Mouse (Mus musculus) lung, embryonic 14.5 days (tissue): ENCODE measurements around the gene Pycr2. TPM values are rescaled to one million over a fixed set of nuclear protein-coding genes. Genes with fewer than 3 reads are reported as not detected.
A peak's percentile ranks its signal among the peaks of the same experiment; 100 is the strongest.

ENCODE experiments used
- ATAC-seq: fragments of 200-750 bp; cut with Nextera tagmentation; 2 replicates; pipeline ENCODE4 v1.8.0; 2017; ENCODE audit warnings: mild to moderate bottlenecking, moderate TSS enrichment, moderate library complexity; ENCODE audit not compliant: insufficient read depth
- DNase-seq: peaks from one replicate; pipeline ENCODE4 v3.0.0-alpha.2; 2015
- H3K27ac ChIP-seq: fragments of 300-500 bp; sonication (generic); 2 replicates; pipeline ENCODE4 v1.5.1; 2014; ENCODE audit warnings: low read depth, mild to moderate bottlenecking, moderate library complexity
- H3K27me3 ChIP-seq: fragments of 300-500 bp; sonication (generic); 2 replicates; pipeline ENCODE4 v1.6.1; 2014; ENCODE audit warnings: low read length, control low read depth; ENCODE audit not compliant: insufficient read depth
- H3K36me3 ChIP-seq: fragments of 300-500 bp; sonication (generic); 2 replicates; pipeline ENCODE4 v1.6.1; 2014; ENCODE audit warnings: control low read depth; ENCODE audit not compliant: insufficient read depth
- H3K4me1 ChIP-seq: fragments of 300-500 bp; sonication (generic); 2 replicates; pipeline ENCODE4 v1.6.1; 2014; ENCODE audit warnings: antibody characterized with exemption, control low read depth; ENCODE audit not compliant: insufficient read depth
- H3K4me2 ChIP-seq: fragments of 300-500 bp; sonication (generic); 2 replicates; pipeline ENCODE4 v1.6.1; 2014; ENCODE audit warnings: mild to moderate bottlenecking
- H3K4me3 ChIP-seq: fragments of 300-500 bp; sonication (generic); 2 replicates; pipeline ENCODE4 v1.5.1; 2014; ENCODE audit warnings: low read depth, low read length
- H3K9ac ChIP-seq: fragments of 300-500 bp; sonication (generic); 2 replicates; pipeline ENCODE4 v1.6.1; 2014
- H3K9me3 ChIP-seq: fragments of 300-500 bp; sonication (generic); 2 replicates; pipeline ENCODE4 v1.6.1; 2016; ENCODE audit warnings: low read depth, low read length, control low read depth
- CTCF ChIP-seq: IDR thresholded peaks from 2 replicates; pipeline ENCODE4 v1.5.1; 2016; ENCODE audit warnings: antibody characterized with exemption, low read depth
- WGBS: fragments of 180-500 bp; shearing (Covaris S2); extraction: QIAGEN DNeasy Blood & Tissue Kit; methylation state at CpG from one replicate; pipeline ENCODE4 v1.1.7; 2014; 5-methylcytosine and 5-hydroxymethylcytosine counted together
- polyA plus RNA-seq: library from polyadenylated mRNA; unstranded; fragments of >200 nt; fragmentation: Nextera tagmentation; extraction: Ambion mirVana; gene quantifications from 2 replicates; pipeline ENCODE4 v1.2.1, GENCODE M21; 2014

The Pycr2 gene
- polyA plus RNA-seq, 1 experiment from 2014 or later = 92.5 TPM

- ATAC-seq (peak; percentile 83), DNase-seq (peak; percentile 87)
- H3K27ac ChIP-seq = peak overlapping the region; percentile 68
- WGBS = 29% methylated on average over 20 of the region's 20 CpGs
- H3K36me3 ChIP-seq = peaks cover 18% of the 10 kb centered on the region; the same call in 1 of the 2 replicates
- H3K9ac ChIP-seq = peak overlapping the region; percentile 27
- peak overlapping the region; percentile 56 for H3K4me2 ChIP-seq
- TF ChIP-seq CTCF = no peak
- no peaks in the 10 kb centered on the region for H3K27me3 ChIP-seq
- no peaks in the 10 kb centered on the region for H3K9me3 ChIP-seq
- peak overlapping the region; percentile 8; the same call in 1 of the 2 replicates for H3K4me3 ChIP-seq
- peaks cover 14% of the 10 kb centered on the region; the same call in 1 of the 2 replicates for H3K4me1 ChIP-seq
These were observed 41.2 kb downstream of the Pycr2 start for GRCm38 (mm10) chr1:180945001-180945980.

- no peak overlapping the region for H3K9ac ChIP-seq
- H3K4me2 ChIP-seq = no peak overlapping the region
These were observed 42.4 kb downstream of the Pycr2 start for GRCm38 (mm10) chr1:180946448-180946847.

GRCm38 (mm10) chr1:180952085-180952746 is 48.1 kb downstream of the Pycr2 start:
- ATAC-seq = peak; percentile 80
- Histone ChIP-seq H3K4me1 (0 out of 2 replicates have a peak, but pooled peaks cover 3% of the 10 kb centered on the region), H3K4me2 (no peak overlapping the region), H3K27me3 (no peaks in the 10 kb centered on the region), H3K9ac (no peak overlapping the region), H3K9me3 (no peaks in the 10 kb centered on the region), H3K36me3 (peaks cover 27% of the 10 kb centered on the region; the same call in 1 of the 2 replicates), H3K27ac (no peak overlapping the region), H3K4me3 (no peak overlapping the region)
- WGBS = 45% methylated on average over 6 of the region's 6 CpGs
- DNase-seq = peak; percentile 67
- no peak for TF ChIP-seq CTCF

More at GRCm38 (mm10) chr1:180946448-180946847, 42.4 kb downstream of the Pycr2 start:
- H3K27ac ChIP-seq = no peak overlapping the region
- H3K36me3 ChIP-seq = peaks cover 18% of the 10 kb centered on the region; the same call in 1 of the 2 replicates
- H3K27me3 ChIP-seq = no peaks in the 10 kb centered on the region
- ATAC-seq (no peak), DNase-seq (no peak)
- peaks cover 14% of the 10 kb centered on the region; the same call in 1 of the 2 replicates for H3K4me1 ChIP-seq
- no peak overlapping the region for H3K4me3 ChIP-seq
- no peaks in the 10 kb centered on the region for H3K9me3 ChIP-seq
- no peak for TF ChIP-seq CTCF
- WGBS = 68% methylated on average over 6 of the region's 6 CpGs

GRCm38 (mm10) chr1:180952808-180953207 is 48.7 kb downstream of the Pycr2 start:
- H3K27ac ChIP-seq = no peak overlapping the region
- no peak for DNase-seq

GRCm38 (mm10) chr1:180956401-180956800 is 52.3 kb downstream of the Pycr2 start:
- no peak overlapping the region for H3K27ac ChIP-seq
- no peaks in the 10 kb centered on the region for H3K9me3 ChIP-seq
- no peak for TF ChIP-seq CTCF
- no peak for DNase-seq
- peaks cover 22% of the 10 kb centered on the region for H3K36me3 ChIP-seq
- H3K4me2 ChIP-seq = no peak overlapping the region
- WGBS = 92% methylated on average over 8 of the region's 8 CpGs
- H3K9ac ChIP-seq = no peak overlapping the region
- H3K4me1 ChIP-seq = 0 out of 2 replicates have a peak, but pooled peaks cover 3% of the 10 kb centered on the region
- H3K4me3 ChIP-seq = no peak overlapping the region
- no peak for ATAC-seq
- no peaks in the 10 kb centered on the region for H3K27me3 ChIP-seq

More at GRCm38 (mm10) chr1:180952808-180953207, 48.7 kb downstream of the Pycr2 start:
- Histone ChIP-seq H3K9me3 (no peaks in the 10 kb centered on the region), H3K27me3 (no peaks in the 10 kb centered on the region), H3K36me3 (peaks cover 27% of the 10 kb centered on the region; the same call in 1 of the 2 replicates), H3K4me1 (0 out of 2 replicates have a peak, but pooled peaks cover 3% of the 10 kb centered on the region), H3K4me2 (no peak overlapping the region), H3K4me3 (no peak overlapping the region), H3K9ac (no peak overlapping the region)
- no peak for ATAC-seq
- no peak for TF ChIP-seq CTCF
- 66% methylated on average over 5 of the region's 5 CpGs for WGBS

GRCm38 (mm10) chr1:180956973-180957381 is 52.9 kb downstream of the Pycr2 start:
- H3K9ac ChIP-seq = no peak overlapping the region
- H3K4me2 ChIP-seq = no peak overlapping the region
- no peaks in the 10 kb centered on the region for H3K4me1 ChIP-seq
- peak; percentile 81 for ATAC-seq
- H3K27me3 ChIP-seq = no peaks in the 10 kb centered on the region
- H3K27ac ChIP-seq = no peak overlapping the region
- no peak for TF ChIP-seq CTCF
- peak; percentile 59 for DNase-seq
- no peaks in the 10 kb centered on the region for H3K9me3 ChIP-seq
- WGBS = 76% methylated on average over 8 of the region's 8 CpGs
- H3K36me3 ChIP-seq = peaks cover 28% of the 10 kb centered on the region
- no peak overlapping the region for H3K4me3 ChIP-seq

Other genes with a start within 250 kb of the Pycr2 start
- 0.33 and 0.45 TPM in 2 replicates for gene Mixl1, start 207.3 kb upstream of the Pycr2 start, polyA plus RNA-seq
- 26.3 and 27.0 TPM in 2 replicates for gene Acbd3, start 178.2 kb upstream of the Pycr2 start, polyA plus RNA-seq
- gene H3f3a, start 90.3 kb upstream of the Pycr2 start, polyA plus RNA-seq = 2,358 and 2,465 TPM in 2 replicates
- gene Sde2, start 53.2 kb upstream of the Pycr2 start, polyA plus RNA-seq = 35.2 and 35.9 TPM in 2 replicates
- gene Lefty2, start 11.2 kb upstream of the Pycr2 start, polyA plus RNA-seq = 0.08 TPM in 1 of 2 replicates, not detected in the other
- 1.1 TPM in 2 replicates for gene Lefty1, start 30.7 kb downstream of the Pycr2 start, polyA plus RNA-seq
- gene Tmem63a, start 38.1 kb downstream of the Pycr2 start, polyA plus RNA-seq = 10.4 and 10.9 TPM in 2 replicates
- 3.6 and 4.0 TPM in 2 replicates for gene Ephx1, start 116.6 kb downstream of the Pycr2 start, polyA plus RNA-seq
- 0.09 TPM in 1 of 2 replicates, not detected in the other for gene 9130409I23Rik, start 146.9 kb downstream of the Pycr2 start, polyA plus RNA-seq
- gene Nvl, start 239.9 kb downstream of the Pycr2 start, polyA plus RNA-seq = 40.0 and 44.2 TPM in 2 replicates
- gene Cnih4, start 240.4 kb downstream of the Pycr2 start, polyA plus RNA-seq = 103 and 105 TPM in 2 replicates